Mouse (Mus musculus): ENCODE measurements at regions not wholly inside any gene's neighbourhood (a gene's known extent, or its start where the extent isn't known, plus 50 kb on each side); places are given as distances from the start of the nearest gene placed in this dataset.

DNA sequence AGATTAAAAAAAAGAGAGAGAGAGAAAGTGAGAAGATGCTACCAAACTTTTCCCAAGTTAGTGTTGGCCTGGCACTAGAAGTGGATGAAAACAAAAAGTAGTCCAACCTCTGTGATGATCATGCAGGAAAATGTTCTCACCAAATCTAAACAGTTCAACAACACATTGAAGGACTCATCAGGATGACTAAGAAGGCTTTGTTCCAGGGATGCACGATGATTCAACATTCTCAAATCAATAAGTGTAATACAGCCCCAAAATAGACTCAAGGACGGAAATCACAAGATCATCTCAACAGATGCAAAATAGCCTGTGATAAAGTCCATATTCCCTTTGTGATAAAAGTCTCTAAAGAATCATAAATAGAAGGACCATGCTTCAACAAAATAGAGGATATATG, 106.3 kb downstream of the Cysltr2 start:
- Histone ChIP-seq H3K4me1 (ENCODE audit: control insufficient read depth, insufficient read depth, low read length) (no peaks in the 10 kb centered on the region), H3K4me2 (ENCODE audit: low read depth) (no peak overlapping the region), H3K27ac (ENCODE audit: low read depth, low read length) (no peak overlapping the region), H3K4me3 (ENCODE audit: low read depth, low read length) (no peak overlapping the region), H3K9ac (ENCODE audit: low read length) (no peak overlapping the region), H3K36me3 (ENCODE audit: control insufficient read depth, insufficient read depth, low read length) (no peaks in the 10 kb centered on the region), H3K27me3 (ENCODE audit: control insufficient read depth, insufficient read depth, low read length) (no peaks in the 10 kb centered on the region), H3K9me3 (ENCODE audit: control insufficient read depth, low read length) (no peaks in the 10 kb centered on the region)
- DNase-seq (ENCODE audit: low spot score) (no peak), ATAC-seq (ENCODE audit: insufficient read depth, low FRiP score, low TSS enrichment) (no peak)
- 84% methylated on average over 2 of the region's 2 CpGs for WGBS

- no peak for DNase-seq (ENCODE audit: low spot score)
These were observed 109.9 kb downstream of the Cysltr2 start for GRCm38 (mm10) chr14:72939067-72939393.

GRCm38 (mm10) chr14:72938382-72939066, 110.4 kb downstream of the Cysltr2 start:
- Histone ChIP-seq H3K9me3 (ENCODE audit: control insufficient read depth, low read length) (no peaks in the 10 kb centered on the region), H3K36me3 (ENCODE audit: control insufficient read depth, insufficient read depth, low read length) (no peaks in the 10 kb centered on the region), H3K27me3 (ENCODE audit: control insufficient read depth, insufficient read depth, low read length) (no peaks in the 10 kb centered on the region), H3K4me3 (ENCODE audit: low read depth, low read length) (no peak overlapping the region), H3K4me2 (ENCODE audit: low read depth) (no peak overlapping the region), H3K4me1 (ENCODE audit: control insufficient read depth, insufficient read depth, low read length) (no peaks in the 10 kb centered on the region), H3K27ac (ENCODE audit: low read depth, low read length) (no peak overlapping the region), H3K9ac (ENCODE audit: low read length) (no peak overlapping the region)
- ATAC-seq (ENCODE audit: insufficient read depth, low FRiP score, low TSS enrichment): no peak
- DNase-seq (ENCODE audit: low spot score): no peak

More at GRCm38 (mm10) chr14:72939067-72939393, 109.9 kb downstream of the Cysltr2 start:
- Histone ChIP-seq H3K27me3 (ENCODE audit: control insufficient read depth, insufficient read depth, low read length) (no peaks in the 10 kb centered on the region), H3K36me3 (ENCODE audit: control insufficient read depth, insufficient read depth, low read length) (no peaks in the 10 kb centered on the region), H3K9me3 (ENCODE audit: control insufficient read depth, low read length) (no peaks in the 10 kb centered on the region), H3K9ac (ENCODE audit: low read length) (no peak overlapping the region), H3K27ac (ENCODE audit: low read depth, low read length) (no peak overlapping the region), H3K4me1 (ENCODE audit: control insufficient read depth, insufficient read depth, low read length) (no peaks in the 10 kb centered on the region), H3K4me3 (ENCODE audit: low read depth, low read length) (no peak overlapping the region), H3K4me2 (ENCODE audit: low read depth) (no peak overlapping the region)
- ATAC-seq (ENCODE audit: insufficient read depth, low FRiP score, low TSS enrichment): no peak

GRCm38 (mm10) chr14:72933598-72933997, 115.3 kb downstream of the Cysltr2 start:
- Histone ChIP-seq H3K9me3 (ENCODE audit: control insufficient read depth, low read length) (no peaks in the 10 kb centered on the region), H3K27ac (ENCODE audit: low read depth, low read length) (no peak overlapping the region), H3K4me1 (ENCODE audit: control insufficient read depth, insufficient read depth, low read length) (no peaks in the 10 kb centered on the region), H3K4me2 (ENCODE audit: low read depth) (no peak overlapping the region), H3K27me3 (ENCODE audit: control insufficient read depth, insufficient read depth, low read length) (no peaks in the 10 kb centered on the region), H3K9ac (ENCODE audit: low read length) (no peak overlapping the region), H3K4me3 (ENCODE audit: low read depth, low read length) (no peak overlapping the region), H3K36me3 (ENCODE audit: control insufficient read depth, insufficient read depth, low read length) (no peaks in the 10 kb centered on the region)
- DNase-seq (ENCODE audit: low spot score) (no peak), ATAC-seq (ENCODE audit: insufficient read depth, low FRiP score, low TSS enrichment) (no peak)

- ATAC-seq (ENCODE audit: insufficient read depth, low FRiP score, low TSS enrichment) (no peak), DNase-seq (ENCODE audit: low spot score) (no peak)
- H3K4me3 ChIP-seq (ENCODE audit: low read depth, low read length): no peak overlapping the region
- H3K9ac ChIP-seq (ENCODE audit: low read length): no peak overlapping the region
- WGBS: 78% methylated on average over 9 of the region's 9 CpGs
- no peaks in the 10 kb centered on the region for H3K36me3 ChIP-seq (ENCODE audit: control insufficient read depth, insufficient read depth, low read length)
- no peaks in the 10 kb centered on the region for H3K9me3 ChIP-seq (ENCODE audit: control insufficient read depth, low read length)
- no peak overlapping the region for H3K27ac ChIP-seq (ENCODE audit: low read depth, low read length)
- no peaks in the 10 kb centered on the region for H3K27me3 ChIP-seq (ENCODE audit: control insufficient read depth, insufficient read depth, low read length)
- H3K4me2 ChIP-seq (ENCODE audit: low read depth): no peak overlapping the region
- H3K4me1 ChIP-seq (ENCODE audit: control insufficient read depth, insufficient read depth, low read length): no peaks in the 10 kb centered on the region
These were observed 116.6 kb downstream of the Cysltr2 start for GRCm38 (mm10) chr14:72932296-72932695.

GRCm38 (mm10) chr14:72901171-72901926, 147.6 kb downstream of the Cysltr2 start:
- 85% methylated on average over 11 of the region's 11 CpGs for WGBS
- H3K27me3 ChIP-seq (ENCODE audit: control insufficient read depth, insufficient read depth, low read length): no peaks in the 10 kb centered on the region
- no peaks in the 10 kb centered on the region for H3K4me1 ChIP-seq (ENCODE audit: control insufficient read depth, insufficient read depth, low read length)
- no peak overlapping the region for H3K4me2 ChIP-seq (ENCODE audit: low read depth)
- no peak overlapping the region for H3K9ac ChIP-seq (ENCODE audit: low read length)
- no peak overlapping the region for H3K27ac ChIP-seq (ENCODE audit: low read depth, low read length)
- DNase-seq (ENCODE audit: low spot score): no peak
- no peak for ATAC-seq (ENCODE audit: insufficient read depth, low FRiP score, low TSS enrichment)
- H3K9me3 ChIP-seq (ENCODE audit: control insufficient read depth, low read length): no peaks in the 10 kb centered on the region
- H3K36me3 ChIP-seq (ENCODE audit: control insufficient read depth, insufficient read depth, low read length): no peaks in the 10 kb centered on the region
- no peak overlapping the region for H3K4me3 ChIP-seq (ENCODE audit: low read depth, low read length)

- Histone ChIP-seq H3K4me2 (ENCODE audit: low read depth) (no peak overlapping the region), H3K4me1 (ENCODE audit: control insufficient read depth, insufficient read depth, low read length) (no peaks in the 10 kb centered on the region), H3K9ac (ENCODE audit: low read length) (no peak overlapping the region), H3K9me3 (ENCODE audit: control insufficient read depth, low read length) (no peaks in the 10 kb centered on the region), H3K27me3 (ENCODE audit: control insufficient read depth, insufficient read depth, low read length) (no peaks in the 10 kb centered on the region), H3K4me3 (ENCODE audit: low read depth, low read length) (no peak overlapping the region), H3K27ac (ENCODE audit: low read depth, low read length) (no peak overlapping the region), H3K36me3 (ENCODE audit: control insufficient read depth, insufficient read depth, low read length) (no peaks in the 10 kb centered on the region)
- no peak for DNase-seq (ENCODE audit: low spot score)
- no peak for ATAC-seq (ENCODE audit: insufficient read depth, low FRiP score, low TSS enrichment)
- WGBS: 94% methylated on average over 4 of the region's 4 CpGs
These were observed 149.3 kb downstream of the Cysltr2 start for GRCm38 (mm10) chr14:72899630-72900029.

DNA sequence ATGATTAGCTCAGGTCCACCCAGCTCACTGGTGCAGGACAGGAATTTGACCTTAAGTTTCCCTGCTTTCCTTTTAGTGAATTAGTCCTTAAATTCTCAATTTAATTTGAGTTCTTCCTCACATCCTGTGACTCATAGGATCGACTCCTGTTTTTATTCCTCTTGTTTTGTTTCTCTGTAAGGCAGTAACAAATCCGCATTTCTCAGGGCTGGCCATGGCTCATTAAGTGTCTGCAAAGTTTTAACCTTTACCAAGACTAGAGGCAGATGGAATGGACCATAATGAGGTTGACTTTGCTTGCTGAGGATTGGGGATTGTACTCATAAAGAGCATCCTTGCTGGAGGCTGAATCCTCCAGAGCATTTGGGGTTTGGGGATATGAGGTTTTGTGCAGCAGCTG, 156.6 kb downstream of the Cysltr2 start:
- Histone ChIP-seq H3K4me2 (ENCODE audit: low read depth) (no peak overlapping the region), H3K9me3 (ENCODE audit: control insufficient read depth, low read length) (no peaks in the 10 kb centered on the region), H3K27me3 (ENCODE audit: control insufficient read depth, insufficient read depth, low read length) (no peaks in the 10 kb centered on the region), H3K4me1 (ENCODE audit: control insufficient read depth, insufficient read depth, low read length) (no peaks in the 10 kb centered on the region), H3K4me3 (ENCODE audit: low read depth, low read length) (no peak overlapping the region), H3K9ac (ENCODE audit: low read length) (no peak overlapping the region), H3K27ac (ENCODE audit: low read depth, low read length) (no peak overlapping the region), H3K36me3 (ENCODE audit: control insufficient read depth, insufficient read depth, low read length) (no peaks in the 10 kb centered on the region)
- DNase-seq (ENCODE audit: low spot score) (no peak), ATAC-seq (ENCODE audit: insufficient read depth, low FRiP score, low TSS enrichment) (no peak)
- WGBS: 71% methylated on average over 2 of the region's 2 CpGs

DNA sequence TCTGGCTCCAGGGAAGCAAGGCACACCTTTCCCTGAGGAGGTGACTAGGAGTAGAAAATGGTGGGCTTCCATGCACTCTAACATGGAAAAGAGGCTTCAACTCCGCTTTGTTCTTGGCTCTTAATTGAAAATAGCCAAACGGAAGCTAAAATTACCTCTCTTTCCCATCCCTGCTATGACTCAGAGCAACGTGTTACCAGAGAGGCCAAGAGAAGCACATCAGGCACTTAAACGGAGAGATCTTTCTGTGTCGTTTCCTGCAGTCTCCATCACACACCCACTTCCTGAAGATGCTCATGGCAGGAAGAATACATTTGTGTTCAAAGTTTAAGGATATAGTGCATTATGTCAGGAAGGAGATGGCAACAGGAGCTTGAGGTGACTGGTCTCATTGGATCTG, 159.3 kb downstream of the Cysltr2 start:
- WGBS: 82% methylated on average over 5 of the region's 5 CpGs
- no peaks in the 10 kb centered on the region for H3K9me3 ChIP-seq (ENCODE audit: control insufficient read depth, low read length)
- ATAC-seq (ENCODE audit: insufficient read depth, low FRiP score, low TSS enrichment) (no peak), DNase-seq (ENCODE audit: low spot score) (no peak)
- no peaks in the 10 kb centered on the region for H3K27me3 ChIP-seq (ENCODE audit: control insufficient read depth, insufficient read depth, low read length)
- no peak overlapping the region for H3K27ac ChIP-seq (ENCODE audit: low read depth, low read length)
- no peaks in the 10 kb centered on the region for H3K4me1 ChIP-seq (ENCODE audit: control insufficient read depth, insufficient read depth, low read length)
- H3K4me3 ChIP-seq (ENCODE audit: low read depth, low read length): no peak overlapping the region
- H3K9ac ChIP-seq (ENCODE audit: low read length): no peak overlapping the region
- H3K36me3 ChIP-seq (ENCODE audit: control insufficient read depth, insufficient read depth, low read length): no peaks in the 10 kb centered on the region
- no peak overlapping the region for H3K4me2 ChIP-seq (ENCODE audit: low read depth)

Measured in neural tube, embryonic 11.5 days (tissue).